21 mouse cellular contexts compared by ENCODE assay signal in genomic region chr7:96408161-96408889, GRCm38 (mm10).
DNase-seq lines count a peak whose midpoint lies in the region; ATAC-seq and TF ChIP-seq lines count a peak whose summit lies in the region.
"Had no signal": no experiment of that assay in that cellular context is flagged by ENCODE, and none has a peak within 500 bp of the region (broad histone marks: within the 10 kb centered on the region; RNA-seq: fewer than 3 reads in every experiment).

No protein-coding gene starts in this region.

- no peak for DNase-seq in embryonic facial prominence, embryonic 11.5 days (ENCODE audit: low spot score)
- DNase-seq in embryonic facial prominence, embryonic 10.5 days (ENCODE audit: low spot score) = no peak
- DNase-seq in kidney, adult 9 months = no peak
- DNase-seq in midbrain, postnatal 0 days (ENCODE audit: low spot score) = no peak
- DNase-seq in neural tube, embryonic 11.5 days (ENCODE audit: low spot score) = peak; percentile 18
- DNase-seq in left cerebral cortex, adult 18-20 months (ENCODE audit: low spot score in 2 of 2) = no peak
- DNase-seq: cerebellum, adult 11-12 months; cerebellum, postnatal 10 days; gastrocnemius, postnatal 36 days; heart, adult 2 months; kidney, postnatal 25 days; layer of hippocampus, postnatal 36 days; lung, embryonic 14.5 days; thymus, postnatal 36 days had no signal

- no peak for TF ChIP-seq CTCF in midbrain, postnatal 0 days (IDR thresholded peaks at IDR 0.05)

- no peak overlapping the region for H3K27ac ChIP-seq in embryonic facial prominence, embryonic 11.5 days (replicated peaks; ENCODE audit: low read depth, low read length)
- no peak overlapping the region for H3K27ac ChIP-seq in embryonic facial prominence, embryonic 10.5 days (replicated peaks)
- H3K27ac ChIP-seq in kidney, embryonic 14.5 days (ENCODE audit: low read depth, low read length) = no peak overlapping the region
- H3K27ac ChIP-seq in midbrain, embryonic 12.5 days (replicated peaks) = no peak overlapping the region
- no peak overlapping the region for H3K27ac ChIP-seq in midbrain, postnatal 0 days (ENCODE audit: low read depth, low read length)
- no peak overlapping the region for H3K27ac ChIP-seq in neural tube, embryonic 11.5 days (ENCODE audit: low read depth, low read length)
- H3K27ac ChIP-seq: heart, adult 2 months; liver, embryonic 14.5 days; neural tube, embryonic 13.5 days; stomach, embryonic 15.5 days had no signal

- no peak overlapping the region for H3K4me3 ChIP-seq in embryonic facial prominence, embryonic 11.5 days (ENCODE audit: low read depth, low read length)
- H3K4me3 ChIP-seq in embryonic facial prominence, embryonic 10.5 days = no peak overlapping the region
- H3K4me3 ChIP-seq in kidney, embryonic 14.5 days (ENCODE audit: low read length) = no peak overlapping the region
- no peak overlapping the region for H3K4me3 ChIP-seq in midbrain, embryonic 12.5 days
- no peak overlapping the region for H3K4me3 ChIP-seq in midbrain, postnatal 0 days (ENCODE audit: low read depth, low read length)
- H3K4me3 ChIP-seq in neural tube, embryonic 11.5 days (ENCODE audit: low read depth, low read length) = no peak overlapping the region
- H3K4me3 ChIP-seq: heart, adult 2 months; neural tube, embryonic 13.5 days; stomach, embryonic 15.5 days had no signal

- no peak overlapping the region for H3K4me2 ChIP-seq in embryonic facial prominence, embryonic 11.5 days (ENCODE audit: low read depth, low read length)
- no peak overlapping the region for H3K4me2 ChIP-seq in kidney, embryonic 14.5 days (replicated peaks; ENCODE audit: low read depth, low read length)
- H3K4me2 ChIP-seq in midbrain, embryonic 12.5 days (replicated peaks) = no peak overlapping the region
- H3K4me2 ChIP-seq in midbrain, postnatal 0 days (ENCODE audit: low read depth, low read length, poor library complexity, severe bottlenecking) = no peak overlapping the region
- no peak overlapping the region for H3K4me2 ChIP-seq in neural tube, embryonic 11.5 days (ENCODE audit: low read depth)
- H3K4me2 ChIP-seq: lung, embryonic 14.5 days; neural tube, embryonic 13.5 days; stomach, embryonic 15.5 days had no signal

- no peak overlapping the region for H3K9ac ChIP-seq in embryonic facial prominence, embryonic 11.5 days (replicated peaks; ENCODE audit: low read length)
- H3K9ac ChIP-seq in kidney, embryonic 14.5 days (ENCODE audit: low read depth, low read length) = no peak overlapping the region
- no peak overlapping the region for H3K9ac ChIP-seq in midbrain, embryonic 12.5 days (replicated peaks)
- H3K9ac ChIP-seq in midbrain, postnatal 0 days (replicated peaks; ENCODE audit: low read length, poor library complexity, severe bottlenecking) = no peak overlapping the region
- H3K9ac ChIP-seq in neural tube, embryonic 11.5 days (ENCODE audit: low read length) = no peak overlapping the region
- H3K9ac ChIP-seq: liver, embryonic 14.5 days; lung, embryonic 14.5 days; neural tube, embryonic 13.5 days; stomach, embryonic 15.5 days had no signal

- ATAC-seq in embryonic facial prominence, embryonic 11.5 days (replicated peaks; ENCODE audit: insufficient number of reproducible peaks, low FRiP score, low TSS enrichment, low read depth) = 0 out of 2 replicates have a peak, but pooled peaks have one; percentile 30
- ATAC-seq in kidney, embryonic 14.5 days (ENCODE audit: low FRiP score, low TSS enrichment) = peak; percentile 65; the same call in 1 of the 2 replicates
- ATAC-seq in midbrain, embryonic 12.5 days (ENCODE audit: low FRiP score, low read depth) = 0 out of 2 replicates have a peak, but pooled peaks have one; percentile 35
- ATAC-seq in midbrain, postnatal 0 days (ENCODE audit: low FRiP score) = no peak
- peak; percentile 50; the same call in 1 of the 2 replicates for ATAC-seq in neural tube, embryonic 11.5 days (ENCODE audit: insufficient read depth, low FRiP score, low TSS enrichment)
- ATAC-seq: CD4-positive, CD25-positive, alpha-beta regulatory T cell, adult 4 months; intestine, postnatal 0 days had no signal

- H3K27me3 ChIP-seq in embryonic facial prominence, embryonic 11.5 days (ENCODE audit: control insufficient read depth, insufficient read depth, low read length) = no peaks in the 10 kb centered on the region
- H3K27me3 ChIP-seq in embryonic facial prominence, embryonic 10.5 days (replicated peaks; ENCODE audit: low read depth, poor library complexity, severe bottlenecking) = no peaks in the 10 kb centered on the region
- H3K27me3 ChIP-seq in kidney, embryonic 14.5 days (ENCODE audit: control insufficient read depth, insufficient read depth, low read length) = no peaks in the 10 kb centered on the region
- H3K27me3 ChIP-seq in midbrain, embryonic 12.5 days = 0 out of 2 replicates have a peak, but pooled peaks cover 3% of the 10 kb centered on the region
- H3K27me3 ChIP-seq in midbrain, postnatal 0 days (ENCODE audit: insufficient read depth, low read length) = no peaks in the 10 kb centered on the region
- no peaks in the 10 kb centered on the region for H3K27me3 ChIP-seq in neural tube, embryonic 11.5 days (ENCODE audit: control insufficient read depth, insufficient read depth, low read length)
- H3K27me3 ChIP-seq: neural tube, embryonic 13.5 days; stomach, embryonic 15.5 days had no signal

- no peaks in the 10 kb centered on the region; the same call in 1 of the 2 replicates for H3K4me1 ChIP-seq in embryonic facial prominence, embryonic 11.5 days (ENCODE audit: control insufficient read depth, insufficient read depth, low read length)
- peaks cover 46% of the 10 kb centered on the region for H3K4me1 ChIP-seq in embryonic facial prominence, embryonic 10.5 days
- H3K4me1 ChIP-seq in kidney, embryonic 14.5 days (ENCODE audit: control insufficient read depth, insufficient read depth, low read length) = peaks cover 25% of the 10 kb centered on the region
- peaks cover 28% of the 10 kb centered on the region for H3K4me1 ChIP-seq in midbrain, embryonic 12.5 days
- peaks cover 5% of the 10 kb centered on the region; the same call in 1 of the 2 replicates for H3K4me1 ChIP-seq in midbrain, postnatal 0 days (ENCODE audit: insufficient read depth, low read length)
- H3K4me1 ChIP-seq in neural tube, embryonic 11.5 days (ENCODE audit: control insufficient read depth, insufficient read depth, low read length) = peaks cover 13% of the 10 kb centered on the region
- H3K4me1 ChIP-seq: stomach, embryonic 15.5 days had no signal

- WGBS in embryonic facial prominence, embryonic 11.5 days = 59% methylated on average over 6 of the region's 6 CpGs
- 60% methylated on average over 6 of the region's 6 CpGs for WGBS in embryonic facial prominence, embryonic 10.5 days
- WGBS in kidney, embryonic 14.5 days = 35% methylated on average over 6 of the region's 6 CpGs
- 49% methylated on average over 6 of the region's 6 CpGs for WGBS in midbrain, embryonic 12.5 days
- 68% methylated on average over 6 of the region's 6 CpGs for WGBS in midbrain, postnatal 0 days
- 22% methylated on average over 6 of the region's 6 CpGs for WGBS in neural tube, embryonic 11.5 days

- H3K36me3 ChIP-seq in embryonic facial prominence, embryonic 11.5 days (replicated peaks; ENCODE audit: control insufficient read depth, insufficient read depth, low read depth, low read length) = no peaks in the 10 kb centered on the region
- no peaks in the 10 kb centered on the region for H3K36me3 ChIP-seq in embryonic facial prominence, embryonic 10.5 days (replicated peaks)
- H3K36me3 ChIP-seq in kidney, embryonic 14.5 days (ENCODE audit: control insufficient read depth, insufficient read depth, low read length) = no peaks in the 10 kb centered on the region
- H3K36me3 ChIP-seq in midbrain, embryonic 12.5 days = no peaks in the 10 kb centered on the region
- no peaks in the 10 kb centered on the region for H3K36me3 ChIP-seq in midbrain, postnatal 0 days (ENCODE audit: insufficient read depth, low read length)
- no peaks in the 10 kb centered on the region for H3K36me3 ChIP-seq in neural tube, embryonic 11.5 days (ENCODE audit: control insufficient read depth, insufficient read depth, low read length)
- H3K36me3 ChIP-seq: neural tube, embryonic 13.5 days; stomach, embryonic 15.5 days had no signal

- H3K9me3 ChIP-seq in embryonic facial prominence, embryonic 11.5 days (replicated peaks; ENCODE audit: control insufficient read depth, low read length) = no peaks in the 10 kb centered on the region
- H3K9me3 ChIP-seq in embryonic facial prominence, embryonic 10.5 days = no peaks in the 10 kb centered on the region
- no peaks in the 10 kb centered on the region for H3K9me3 ChIP-seq in kidney, embryonic 14.5 days (ENCODE audit: control insufficient read depth, low read length)
- H3K9me3 ChIP-seq in midbrain, embryonic 12.5 days = no peaks in the 10 kb centered on the region
- no peaks in the 10 kb centered on the region for H3K9me3 ChIP-seq in midbrain, postnatal 0 days (ENCODE audit: low read length)
- H3K9me3 ChIP-seq in neural tube, embryonic 11.5 days (ENCODE audit: control insufficient read depth, low read length) = no peaks in the 10 kb centered on the region
- H3K9me3 ChIP-seq: neural tube, embryonic 13.5 days; stomach, embryonic 15.5 days had no signal
